Mouse (Mus musculus) testis, postnatal 14 days (tissue): ENCODE data around the gene Btla.

Source experiments
- DNase-seq: peaks from one replicate; pipeline ENCODE4 v3.0.0; 2021; ENCODE audit warnings: low spot score

Gene Btla

DNA sequence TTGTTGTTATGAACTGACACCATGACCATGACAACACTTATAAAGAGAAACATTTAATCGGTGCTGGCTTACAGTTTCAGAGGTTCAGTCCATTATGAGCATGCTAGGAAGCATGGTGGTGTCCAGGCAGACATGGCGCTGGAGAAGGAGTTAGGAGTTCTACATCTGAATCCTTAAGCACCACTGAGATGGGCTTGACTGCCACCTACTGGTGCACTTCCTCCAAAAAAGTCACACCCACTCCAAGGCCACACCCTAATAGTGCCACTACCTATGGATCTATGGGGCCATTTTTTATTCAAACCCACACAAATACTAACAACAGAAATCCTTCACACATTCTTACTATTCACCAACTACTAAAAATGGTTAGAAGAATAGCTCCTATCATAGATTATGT, 35.5 kb downstream of the Btla start:
- no peak for DNase-seq

- DNase-seq: no peak
Observed at GRCm38 (mm10) chr16:45261321-45261720, 37.2 kb downstream of the Btla start.

DNA sequence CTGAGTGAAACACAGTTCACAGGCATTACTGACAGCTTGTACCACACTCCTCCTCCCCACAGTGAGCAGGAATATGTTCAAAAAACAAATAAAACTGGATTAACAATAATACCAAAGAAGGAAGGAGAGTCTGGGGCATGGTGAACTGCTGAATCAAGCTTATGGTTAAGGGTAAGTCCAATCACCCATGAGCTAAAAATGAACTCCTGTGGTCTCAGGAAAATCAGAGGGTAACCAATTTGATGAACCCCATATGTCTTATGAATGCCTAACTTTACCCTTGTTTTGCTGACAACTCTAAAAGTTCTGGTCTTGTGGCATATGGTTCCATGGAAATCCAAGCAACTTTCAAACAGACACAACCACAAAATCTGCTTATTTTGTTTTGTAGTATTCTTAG, 37.9 kb downstream of the Btla start:
- DNase-seq: no peak

GRCm38 (mm10) chr16:45269886-45270285, 45.8 kb downstream of the Btla start:
- no peak for DNase-seq

DNA sequence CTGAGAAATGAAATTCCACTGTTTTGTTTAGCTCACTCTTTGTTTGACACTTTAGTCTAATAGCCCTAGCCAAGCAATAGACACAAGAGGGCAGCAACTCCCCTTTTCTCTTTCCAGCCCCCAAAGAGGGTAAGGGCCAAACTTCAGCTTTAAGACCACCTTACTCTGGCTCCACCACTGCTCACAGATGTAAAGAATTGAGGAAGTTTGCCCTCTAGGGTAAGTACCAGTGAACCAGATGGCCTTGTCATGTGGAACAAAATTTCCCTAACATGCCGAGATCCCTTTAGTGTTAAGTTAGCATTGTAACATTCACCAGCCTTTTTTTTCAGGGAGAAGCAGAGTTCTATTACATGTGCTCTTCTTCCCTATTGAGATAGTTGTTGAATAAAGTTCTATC, 59.0 kb downstream of the Btla start:
- DNase-seq: no peak

GRCm38 (mm10) chr16:45297806-45298205, 73.7 kb downstream of the Btla start:
- no peak for DNase-seq
